Mouse (Mus musculus) olfactory bulb, adult 2 months (tissue): Measurements from ENCODE around the gene Slain2. TPM values are rescaled to one million over a fixed set of nuclear protein-coding genes. Genes with fewer than 3 reads are reported as not detected.

Experiments used
- H3K27ac ChIP-seq: fragments of 200-500 bp; 2 replicates; pipeline ENCODE4 v1.5.1; 2012; ENCODE audit warnings: low read depth, low read length; ENCODE audit not compliant: insufficient read depth
- H3K4me1 ChIP-seq: fragments of 200-500 bp; 2 replicates; pipeline ENCODE4 v1.6.1; 2012; ENCODE audit warnings: low read length; ENCODE audit not compliant: control insufficient read depth, insufficient read depth
- H3K4me3 ChIP-seq: fragments of 200-500 bp; 2 replicates; pipeline ENCODE4 v1.5.1; 2012; ENCODE audit warnings: mild to moderate bottlenecking, low read depth, low read length, moderate library complexity; ENCODE audit not compliant: insufficient read depth
- CTCF ChIP-seq: fragments of 200-500 bp; IDR thresholded peaks from 2 replicates; pipeline ENCODE4 v1.5.1; 2012; ENCODE audit warnings: low read depth, mild to moderate bottlenecking, low read length, moderate library complexity; ENCODE audit not compliant: insufficient read depth
- POLR2A ChIP-seq: fragments of 200-500 bp; IDR thresholded peaks from 2 replicates; pipeline ENCODE4 v1.6.1; 2012; ENCODE audit warnings: mild to moderate bottlenecking, low read depth, low read length, moderate library complexity; ENCODE audit not compliant: insufficient read depth
- WGBS: fragments of 180-500 bp; shearing (Covaris S2); methylation state at CpG from one replicate; pipeline ENCODE4 v1.1.7; 2018; 5-methylcytosine and 5-hydroxymethylcytosine counted together
- polyA plus RNA-seq: library from polyadenylated mRNA; stranded (reverse); fragments of >200 nt; gene quantifications from 2 replicates; pipeline ENCODE4 v1.2.4, GENCODE M21; 2012; ENCODE audit warnings: low replicate concordance; ENCODE audit not compliant: missing spikeins, insufficient read depth, insufficient read length

The Slain2 gene
- polyA plus RNA-seq, 1 experiment = not detected

DNA sequence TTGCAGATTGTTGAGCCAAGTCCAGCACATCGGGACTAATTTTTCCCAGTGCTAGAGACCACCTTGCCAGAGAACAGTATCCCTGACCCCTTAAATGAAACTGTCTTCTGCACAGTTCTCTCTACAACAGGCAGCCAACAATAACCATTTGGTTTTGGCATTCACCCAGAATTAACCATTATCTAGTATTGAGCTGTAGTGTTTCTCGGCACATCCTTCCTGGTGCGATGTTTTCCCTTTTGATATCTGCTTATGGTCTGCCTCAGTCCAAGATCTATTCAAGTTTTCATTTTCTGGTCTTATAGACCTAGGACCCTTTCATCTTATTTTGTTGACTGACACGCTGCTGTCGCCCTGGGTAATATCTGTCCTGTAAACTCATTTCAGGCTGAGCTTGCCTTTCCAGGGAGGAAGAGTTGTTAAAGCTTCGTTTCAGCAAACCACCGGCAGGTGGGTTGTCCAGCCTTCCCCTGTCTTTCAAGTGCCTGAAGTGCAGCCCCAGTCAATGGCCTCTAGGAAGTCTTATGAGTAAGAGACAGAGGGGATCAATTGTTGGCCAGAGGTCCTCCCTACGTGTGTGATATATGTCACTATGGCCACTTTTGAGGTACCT, 5.7 kb upstream of the Slain2 start:
- Histone ChIP-seq H3K4me1 (no peaks in the 10 kb centered on the region), H3K27ac (no peak overlapping the region), H3K4me3 (no peak overlapping the region)
- 86% methylated on average over 8 of the region's 8 CpGs for WGBS
- TF ChIP-seq CTCF (no peak), POLR2A (no peak)

DNA sequence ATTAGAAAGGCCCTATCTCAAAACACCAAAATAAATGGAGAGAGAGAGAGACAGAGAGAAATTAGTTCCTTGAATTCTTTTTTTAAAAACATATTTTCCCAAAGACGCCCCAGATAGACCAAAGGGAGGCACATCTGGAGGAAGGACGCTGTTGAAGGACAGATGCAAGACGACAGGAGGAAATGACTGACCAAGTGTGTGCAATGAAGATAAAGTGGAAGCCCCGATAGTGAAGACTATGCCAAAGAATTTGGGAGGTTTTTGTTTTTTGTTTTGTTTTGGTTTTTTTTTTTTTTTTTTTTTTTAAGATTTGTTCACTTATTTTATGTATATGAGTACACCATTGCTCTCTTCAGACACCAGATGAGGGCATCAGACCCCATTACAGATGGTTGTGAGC, 4.7 kb upstream of the Slain2 start:
- Histone ChIP-seq H3K27ac (no peak overlapping the region), H3K4me3 (no peak overlapping the region), H3K4me1 (no peaks in the 10 kb centered on the region)
- TF ChIP-seq CTCF (no peak), POLR2A (no peak)
- 92% methylated on average over 4 of the region's 4 CpGs for WGBS

DNA sequence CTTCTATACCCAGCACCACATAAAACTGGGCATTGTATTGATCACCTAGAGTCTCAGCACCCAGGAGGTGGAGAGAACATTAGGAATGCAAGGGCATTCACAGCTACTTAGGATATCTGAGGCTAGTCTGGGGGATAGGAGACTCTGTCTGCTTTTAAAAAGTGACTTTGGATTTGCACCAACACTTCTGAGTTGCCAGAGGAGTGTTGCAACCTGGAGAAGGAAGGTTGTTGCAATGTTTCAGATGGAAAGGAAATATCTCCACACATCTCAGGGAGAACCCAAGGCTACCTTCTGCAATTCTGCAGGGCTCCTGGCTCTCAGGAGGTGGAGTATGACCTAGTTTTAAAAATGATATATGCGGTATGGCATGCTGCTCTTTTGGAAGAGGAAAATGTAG, 3.7 kb upstream of the Slain2 start:
- Histone ChIP-seq H3K27ac (no peak overlapping the region), H3K4me3 (no peak overlapping the region), H3K4me1 (no peaks in the 10 kb centered on the region)
- WGBS = 85% methylated on average over 1 of the region's 1 CpGs
- TF ChIP-seq POLR2A (no peak), CTCF (no peak)

DNA sequence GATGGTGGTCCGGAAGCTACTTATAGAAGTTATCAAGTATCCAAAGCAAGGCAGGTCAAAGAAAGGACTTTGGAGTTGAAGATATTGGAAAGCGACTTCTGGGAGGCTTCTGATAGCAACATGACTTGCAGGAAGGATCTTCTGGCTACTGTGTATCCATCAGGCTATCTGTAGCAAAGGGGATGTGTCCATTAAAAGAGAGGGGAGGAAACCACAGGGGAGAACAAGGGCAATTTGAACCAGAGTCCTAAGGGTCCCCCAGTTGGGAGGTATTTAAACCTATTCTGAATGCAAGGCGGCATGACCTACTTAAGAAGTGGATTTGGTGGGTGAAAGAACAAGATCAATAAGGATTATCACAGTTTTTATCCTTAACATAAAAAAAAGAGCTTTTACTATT, 2.8 kb upstream of the Slain2 start:
- H3K4me3 ChIP-seq = no peak overlapping the region
- WGBS = 89% methylated on average over 3 of the region's 3 CpGs
- no peak for TF ChIP-seq CTCF
- no peak for TF ChIP-seq POLR2A

DNA sequence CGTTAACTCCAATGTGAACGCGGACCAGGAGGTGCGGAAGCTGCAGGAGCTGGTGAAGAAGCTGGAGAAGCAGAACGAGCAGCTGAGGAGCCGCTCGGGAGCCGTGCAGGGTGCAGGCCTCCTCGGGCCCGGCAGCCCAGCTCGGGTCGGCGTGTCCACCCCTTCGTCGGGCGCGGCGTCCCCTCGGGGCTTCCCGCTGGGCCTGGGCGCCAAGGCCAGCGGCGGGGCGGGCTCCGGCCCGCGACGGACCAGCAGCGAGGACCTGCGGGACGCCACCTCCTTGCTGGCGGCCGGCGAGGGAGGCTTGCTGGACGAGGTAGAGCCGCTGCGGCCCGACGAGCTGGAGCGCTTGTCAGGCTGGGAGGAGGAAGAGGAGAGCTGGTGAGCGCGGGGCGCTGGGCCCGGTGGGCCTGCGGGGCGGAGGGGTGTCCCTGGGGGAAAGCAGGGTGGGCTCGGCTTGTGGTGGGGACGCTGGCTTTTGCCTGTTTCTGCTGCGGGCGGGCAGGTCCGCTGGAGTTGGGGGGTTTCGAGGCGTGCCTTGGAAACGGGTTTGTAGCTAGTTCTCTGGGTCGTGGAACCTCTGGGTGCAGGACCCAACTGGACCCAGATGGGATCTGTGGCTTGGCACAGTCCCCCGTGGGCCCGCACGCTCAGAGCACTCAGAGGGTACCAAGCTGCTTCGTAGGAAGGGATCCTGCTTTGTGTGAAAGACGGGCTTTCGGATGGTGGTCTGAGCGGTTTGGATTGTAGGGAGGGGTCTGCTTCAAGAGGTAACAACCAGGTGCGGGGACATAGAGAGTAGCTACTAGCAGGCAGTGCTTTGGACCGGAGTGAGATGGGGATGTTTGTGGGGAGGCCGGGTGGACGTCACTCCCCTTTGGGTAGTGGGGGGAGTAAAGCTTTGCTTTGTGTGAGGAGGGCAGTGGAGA, 793 bp downstream of the Slain2 start:
- peak overlapping the region; percentile 71 for H3K4me3 ChIP-seq
- peak overlapping the region; percentile 74 for H3K27ac ChIP-seq
- under 1% methylated on average over 66 of the region's 66 CpGs for whole genome bisulfite sequencing
- H3K4me1 ChIP-seq = peaks cover 2% of the 10 kb centered on the region; the same call in 1 of the 2 replicates
- TF ChIP-seq CTCF = no peak
- no peak; the same call in 1 of the 2 replicates for TF ChIP-seq POLR2A

More for the DNA sequence above, 2.8 kb upstream of the Slain2 start:
- Histone ChIP-seq H3K27ac (no peak overlapping the region), H3K4me1 (no peaks in the 10 kb centered on the region)

DNA sequence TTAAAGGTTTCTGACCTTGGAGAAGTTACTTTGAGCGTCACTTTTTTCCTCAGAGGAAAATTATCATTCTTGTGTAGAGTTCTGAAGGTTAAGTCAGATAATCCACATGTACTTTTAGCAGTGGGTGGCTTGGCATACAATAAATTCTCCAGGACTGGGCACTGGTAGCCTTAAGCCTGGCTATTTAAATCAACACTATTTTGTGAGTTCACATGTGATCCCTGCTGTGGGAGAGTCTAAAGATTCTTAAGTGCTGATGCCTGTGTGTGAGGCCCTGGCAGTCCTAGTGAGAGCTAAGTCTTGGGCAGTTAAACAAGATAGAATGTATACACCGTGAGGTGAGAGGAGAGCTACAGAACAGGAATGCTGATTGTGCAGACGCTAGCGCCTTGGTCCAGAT, 1.9 kb downstream of the Slain2 start:
- Histone ChIP-seq H3K27ac (no peak overlapping the region), H3K4me1 (peaks cover 2% of the 10 kb centered on the region; the same call in 1 of the 2 replicates), H3K4me3 (no peak overlapping the region)
- WGBS = 26% methylated on average over 4 of the region's 4 CpGs
- TF ChIP-seq CTCF = no peak
- TF ChIP-seq POLR2A = no peak

DNA sequence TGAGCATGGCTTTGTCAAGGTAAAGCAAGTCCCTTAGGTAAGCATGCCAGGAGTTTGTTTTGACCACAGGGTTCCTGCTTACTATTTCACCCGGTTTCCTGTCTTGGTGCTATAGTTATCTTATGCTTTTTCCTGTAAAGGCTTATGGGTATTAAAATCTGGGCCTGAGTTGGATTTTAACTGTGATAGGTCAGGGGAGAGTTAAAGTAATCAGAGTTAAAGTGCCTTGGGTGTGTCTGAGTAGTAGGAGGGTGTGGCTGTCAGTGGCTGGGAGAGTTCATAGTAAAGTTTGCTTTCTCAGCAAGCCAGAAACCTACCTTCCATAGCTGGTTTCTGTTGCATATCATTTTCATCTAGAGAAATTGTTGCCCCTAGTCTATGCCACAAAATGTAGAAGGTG, 2.7 kb downstream of the Slain2 start:
- H3K4me1 ChIP-seq = peaks cover 2% of the 10 kb centered on the region; the same call in 1 of the 2 replicates
- no peak for TF ChIP-seq CTCF
- TF ChIP-seq POLR2A = no peak
- WGBS = 56% methylated on average over 1 of the region's 1 CpGs
- no peak overlapping the region for H3K4me3 ChIP-seq
- no peak overlapping the region for H3K27ac ChIP-seq

DNA sequence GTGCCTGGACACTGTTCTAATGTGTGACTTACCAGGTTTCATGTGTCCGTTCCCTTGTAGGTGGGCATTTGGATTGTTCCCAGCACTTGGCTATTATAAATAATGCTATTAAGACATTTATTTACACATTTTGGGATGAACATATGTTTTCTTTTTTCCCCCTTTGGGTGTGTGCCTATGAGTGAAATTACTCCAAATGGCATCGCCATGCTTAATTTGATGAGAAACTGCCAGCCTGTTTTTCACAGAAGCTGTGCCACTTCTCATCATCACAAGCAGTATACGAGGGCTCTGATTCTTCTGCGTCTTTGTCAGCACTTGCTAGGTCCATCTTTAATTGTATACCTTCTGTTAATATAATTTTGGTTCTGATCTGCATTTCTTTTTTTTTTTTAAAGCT, 6.3 kb downstream of the Slain2 start:
- WGBS = 85% methylated on average over 4 of the region's 4 CpGs
- TF ChIP-seq POLR2A = no peak

DNA sequence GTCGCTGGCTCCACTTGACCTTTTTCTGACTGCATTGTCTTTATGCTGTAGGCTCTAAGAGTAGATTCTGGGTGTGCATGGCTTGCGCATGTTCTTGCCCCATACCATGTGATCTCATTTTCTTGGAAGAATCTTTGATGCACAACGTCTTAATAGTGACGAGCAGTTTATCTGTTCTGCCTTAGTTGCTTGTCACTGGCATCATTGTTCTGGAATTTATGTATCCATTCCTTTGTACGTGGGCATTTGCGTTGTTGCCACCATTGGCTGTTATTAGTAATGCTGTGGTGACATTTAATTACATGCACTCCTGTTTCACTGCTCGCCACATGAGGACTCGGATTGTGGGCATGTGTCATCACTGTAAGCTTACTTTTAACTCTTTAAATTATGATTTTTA, 7.1 kb downstream of the Slain2 start:
- 81% methylated on average over 8 of the region's 8 CpGs for WGBS
- H3K4me1 ChIP-seq = peaks cover 2% of the 10 kb centered on the region; the same call in 1 of the 2 replicates
- TF ChIP-seq POLR2A = no peak
- TF ChIP-seq CTCF = no peak
- no peak overlapping the region for H3K27ac ChIP-seq
- no peak overlapping the region for H3K4me3 ChIP-seq

More for the DNA sequence above, 6.3 kb downstream of the Slain2 start:
- H3K27ac ChIP-seq = no peak overlapping the region
- peaks cover 2% of the 10 kb centered on the region; the same call in 1 of the 2 replicates for H3K4me1 ChIP-seq
- no peak overlapping the region for H3K4me3 ChIP-seq
